Mouse (Mus musculus): Measurements from ENCODE around the gene Pisd.
"Not testable (repeated sequence)": the region's sequence is repeated elsewhere in the genome, so short reads cannot be mapped to it uniquely, and the experiment has no call there.

Gene Pisd

GRCm38 (mm10) chr5:32785313-32785915 lies at the start of gene Pisd:
Pisd (minus strand) TSS chr5:32785646.
- DNase-seq: peak; percentile 97

GRCm38 (mm10) chr5:32834497-32834896 lies 49.1 kb upstream of the Pisd start:
- no peak for DNase-seq

GRCm38 (mm10) chr5:32830054-32830453 lies 44.6 kb upstream of the Pisd start:
- no peak for DNase-seq

- not testable (repeated sequence) for DNase-seq
Measured at GRCm38 (mm10) chr5:32828766-32829165, 43.3 kb upstream of the Pisd start.

- no peak for DNase-seq
Measured at GRCm38 (mm10) chr5:32827009-32827408, 41.6 kb upstream of the Pisd start, which contains the start of gene Gm20671. Gm20671 (minus strand) TSS chr5:32827109.

- no peak for DNase-seq
Measured at GRCm38 (mm10) chr5:32820471-32820870, 35.0 kb upstream of the Pisd start.

GRCm38 (mm10) chr5:32815396-32815795 lies 29.9 kb upstream of the Pisd start:
- peak; percentile 11 to 36 for DNase-seq

GRCm38 (mm10) chr5:32786454-32786853 lies 1.0 kb upstream of the Pisd start:
- DNase-seq: not testable (repeated sequence)

- no peak for DNase-seq
Measured at GRCm38 (mm10) chr5:32784726-32785125, 720 bp downstream of the Pisd start.

GRCm38 (mm10) chr5:32781596-32781995 lies 3.9 kb downstream of the Pisd start:
- no peak for DNase-seq

GRCm38 (mm10) chr5:32778168-32778567 lies 7.3 kb downstream of the Pisd start:
- no peak for DNase-seq

- peak; percentile 38 to 61 for DNase-seq
Measured at GRCm38 (mm10) chr5:32772361-32772760, 13.1 kb downstream of the Pisd start.

GRCm38 (mm10) chr5:32767636-32768373 lies 17.6 kb downstream of the Pisd start:
- no peak for DNase-seq

- DNase-seq: no peak
Measured at GRCm38 (mm10) chr5:32767004-32767403, 18.4 kb downstream of the Pisd start.

- DNase-seq: no peak
Measured at GRCm38 (mm10) chr5:32761566-32762140, 23.8 kb downstream of the Pisd start.

- DNase-seq: no peak
Measured at GRCm38 (mm10) chr5:32760787-32761186, 24.7 kb downstream of the Pisd start.

- not testable (repeated sequence) for DNase-seq
Measured at GRCm38 (mm10) chr5:32760352-32760751, 25.1 kb downstream of the Pisd start.

GRCm38 (mm10) chr5:32759662-32760061 lies 25.8 kb downstream of the Pisd start:
- no peak for DNase-seq

- no peak for DNase-seq
Measured at GRCm38 (mm10) chr5:32756141-32756540, 29.3 kb downstream of the Pisd start.

GRCm38 (mm10) chr5:32751736-32752135 lies 33.7 kb downstream of the Pisd start:
- no peak for DNase-seq

- DNase-seq: no peak
Measured at GRCm38 (mm10) chr5:32748936-32749335, 36.5 kb downstream of the Pisd start.

- peak; percentile 63 to 66 for DNase-seq
Measured at GRCm38 (mm10) chr5:32747650-32748375, 37.6 kb downstream of the Pisd start.

All from cerebellum, adult 18-20 months (tissue).